Mouse (Mus musculus) small intestine, adult 2 months (tissue): ENCODE results near the gene Pigc. TPM values are rescaled to one million over a fixed set of nuclear protein-coding genes. Genes with fewer than 3 reads are reported as not detected.

Experiments used
- H3K27ac ChIP-seq: fragments of 200-500 bp; 2 replicates; pipeline ENCODE4 v1.5.1; 2012; ENCODE audit warnings: low read depth, low read length, control low read depth, inconsistent platforms; ENCODE audit not compliant: insufficient read depth
- H3K27me3 ChIP-seq: fragments of 200-500 bp; 2 replicates; pipeline ENCODE4 v1.6.1; 2012; ENCODE audit warnings: mild to moderate bottlenecking, moderate library complexity, low read length, inconsistent platforms; ENCODE audit not compliant: control insufficient read depth, insufficient read depth
- H3K36me3 ChIP-seq: fragments of 200-500 bp; 2 replicates; pipeline ENCODE4 v1.6.1; 2012; ENCODE audit warnings: mild to moderate bottlenecking, low read length, control low read depth, inconsistent platforms; ENCODE audit not compliant: control insufficient read depth, insufficient read depth
- H3K4me1 ChIP-seq: fragments of 200-500 bp; 2 replicates; pipeline ENCODE4 v1.6.1; 2012; ENCODE audit warnings: low read length, inconsistent platforms, mixed read lengths; ENCODE audit not compliant: control insufficient read depth, insufficient read depth, insufficient read length
- H3K4me3 ChIP-seq: fragments of 200-500 bp; 2 replicates; pipeline ENCODE4 v1.5.1; 2012; ENCODE audit warnings: low read depth, mild to moderate bottlenecking, control low read depth, inconsistent platforms, low read length, moderate library complexity
- CTCF ChIP-seq: fragments of 200-500 bp; IDR thresholded peaks from 2 replicates; pipeline ENCODE4 v1.5.1; 2012; ENCODE audit warnings: low read depth, mild to moderate bottlenecking, control low read depth, inconsistent platforms, low read length, moderate library complexity, mixed read lengths; ENCODE audit not compliant: insufficient replicate concordance, insufficient read length; ENCODE audit errors: extremely low read depth
- POLR2A ChIP-seq: fragments of 200-500 bp; IDR thresholded peaks from 2 replicates; pipeline ENCODE4 v1.6.1; 2012; ENCODE audit warnings: low read depth, mild to moderate bottlenecking, control low read depth, inconsistent platforms, low read length, moderate library complexity
- WGBS: fragments of 180-500 bp; shearing (Covaris S2); methylation state at CpG from one replicate; pipeline ENCODE4 v1.1.7; 2018; 5-methylcytosine and 5-hydroxymethylcytosine counted together
- polyA plus RNA-seq: library from polyadenylated mRNA; depleted of rRNA; stranded (reverse); fragments of >200 nt; gene quantifications from 2 replicates; pipeline ENCODE4 v1.2.3, GENCODE M21; 2012

The Pigc gene
- polyA plus RNA-seq, 1 experiment: 23.5 TPM

GRCm38 (mm10) chr1:162011523-162012245 is 42.7 kb downstream of the Pigc start:
- Histone ChIP-seq H3K36me3 (no peaks in the 10 kb centered on the region), H3K4me1 (peaks cover 3% of the 10 kb centered on the region; the same call in 1 of the 2 replicates), H3K4me3 (no peak overlapping the region), H3K27ac (no peak overlapping the region), H3K27me3 (no peaks in the 10 kb centered on the region)
- WGBS: 82% methylated on average over 16 of the region's 16 CpGs
- TF ChIP-seq CTCF: no peak
- no peak for TF ChIP-seq POLR2A

GRCm38 (mm10) chr1:162013561-162013960 is 44.6 kb downstream of the Pigc start:
- H3K36me3 ChIP-seq: no peaks in the 10 kb centered on the region
- no peaks in the 10 kb centered on the region for H3K27me3 ChIP-seq
- no peak overlapping the region for H3K27ac ChIP-seq
- no peak for TF ChIP-seq POLR2A
- no peak for TF ChIP-seq CTCF
- WGBS: 49% methylated on average over 4 of the region's 4 CpGs
- no peak overlapping the region for H3K4me3 ChIP-seq
- H3K4me1 ChIP-seq: peaks cover 3% of the 10 kb centered on the region; the same call in 1 of the 2 replicates

GRCm38 (mm10) chr1:162015247-162015862 is 46.4 kb downstream of the Pigc start:
- no peaks in the 10 kb centered on the region for H3K27me3 ChIP-seq
- WGBS: 77% methylated on average over 8 of the region's 8 CpGs
- H3K4me1 ChIP-seq: peaks cover 3% of the 10 kb centered on the region; the same call in 1 of the 2 replicates

GRCm38 (mm10) chr1:162016982-162017381 is 48.0 kb downstream of the Pigc start:
- no peak overlapping the region for H3K4me3 ChIP-seq
- TF ChIP-seq POLR2A: no peak
- no peak for TF ChIP-seq CTCF
- 36% methylated on average over 7 of the region's 7 CpGs for WGBS
- H3K27ac ChIP-seq: no peak overlapping the region
- H3K27me3 ChIP-seq: no peaks in the 10 kb centered on the region
- peaks cover 3% of the 10 kb centered on the region; the same call in 1 of the 2 replicates for H3K4me1 ChIP-seq
- H3K36me3 ChIP-seq: no peaks in the 10 kb centered on the region

More at GRCm38 (mm10) chr1:162015247-162015862, 46.4 kb downstream of the Pigc start:
- Histone ChIP-seq H3K27ac (no peak overlapping the region), H3K36me3 (no peaks in the 10 kb centered on the region), H3K4me3 (no peak overlapping the region)
- TF ChIP-seq CTCF: no peak
- no peak for TF ChIP-seq POLR2A

- TF ChIP-seq CTCF (no peak), POLR2A (no peak)
- Histone ChIP-seq H3K4me1 (peaks cover 3% of the 10 kb centered on the region; the same call in 1 of the 2 replicates), H3K27ac (no peak overlapping the region), H3K27me3 (no peaks in the 10 kb centered on the region), H3K36me3 (no peaks in the 10 kb centered on the region), H3K4me3 (no peak overlapping the region)
- WGBS: 65% methylated on average over 13 of the region's 13 CpGs
Observed at GRCm38 (mm10) chr1:162017975-162018600, 49.1 kb downstream of the Pigc start.

- Histone ChIP-seq H3K4me1 (peaks cover under 1% of the 10 kb centered on the region; the same call in 1 of the 2 replicates), H3K27me3 (no peaks in the 10 kb centered on the region), H3K4me3 (no peak overlapping the region), H3K27ac (no peak overlapping the region), H3K36me3 (no peaks in the 10 kb centered on the region)
- TF ChIP-seq CTCF: no peak
- TF ChIP-seq POLR2A: no peak
- 74% methylated on average over 6 of the region's 6 CpGs for WGBS
Observed at GRCm38 (mm10) chr1:162018601-162018977, 49.6 kb downstream of the Pigc start.

GRCm38 (mm10) chr1:162020303-162020731 is 51.3 kb downstream of the Pigc start:
- H3K36me3 ChIP-seq: no peaks in the 10 kb centered on the region
- WGBS: 87% methylated on average over 7 of the region's 7 CpGs
- TF ChIP-seq CTCF (no peak), POLR2A (no peak)
- no peaks in the 10 kb centered on the region for H3K4me1 ChIP-seq
- H3K27me3 ChIP-seq: no peaks in the 10 kb centered on the region
- no peak overlapping the region for H3K27ac ChIP-seq
- no peak overlapping the region for H3K4me3 ChIP-seq
